Mouse (Mus musculus) megakaryocyte-erythroid progenitor cell, adult 5-6 weeks (primary cell): ENCODE data around the gene Pde5a. TPM values are rescaled to one million over a fixed set of nuclear protein-coding genes. Genes with fewer than 3 reads are reported as not detected.

Experiments used
- ATAC-seq: replicated peaks from 2 replicates; pipeline ENCODE4 v1.8.0; 2016; ENCODE audit warnings: mild to moderate bottlenecking, inconsistent platforms; ENCODE audit not compliant: severe bottlenecking, poor library complexity, low FRiP score, low TSS enrichment
- total RNA-seq, 2 experiments: library from RNA; stranded (forward) in 1 of 2; stranded (reverse) in 1 of 2; fragments of 200-1000, 215-1000 nt in 1 of 2; fragments of >200 nt in 1 of 2; fragmentation: Nextera tagmentation in 1 of 2; gene quantifications; 2 replicates each; pipeline ENCODE4 v1.2.3; 2014 to 2017

The Pde5a gene
- total RNA-seq, 2 experiments from 2014 or later, result 3.4 to 4.5 TPM

DNA sequence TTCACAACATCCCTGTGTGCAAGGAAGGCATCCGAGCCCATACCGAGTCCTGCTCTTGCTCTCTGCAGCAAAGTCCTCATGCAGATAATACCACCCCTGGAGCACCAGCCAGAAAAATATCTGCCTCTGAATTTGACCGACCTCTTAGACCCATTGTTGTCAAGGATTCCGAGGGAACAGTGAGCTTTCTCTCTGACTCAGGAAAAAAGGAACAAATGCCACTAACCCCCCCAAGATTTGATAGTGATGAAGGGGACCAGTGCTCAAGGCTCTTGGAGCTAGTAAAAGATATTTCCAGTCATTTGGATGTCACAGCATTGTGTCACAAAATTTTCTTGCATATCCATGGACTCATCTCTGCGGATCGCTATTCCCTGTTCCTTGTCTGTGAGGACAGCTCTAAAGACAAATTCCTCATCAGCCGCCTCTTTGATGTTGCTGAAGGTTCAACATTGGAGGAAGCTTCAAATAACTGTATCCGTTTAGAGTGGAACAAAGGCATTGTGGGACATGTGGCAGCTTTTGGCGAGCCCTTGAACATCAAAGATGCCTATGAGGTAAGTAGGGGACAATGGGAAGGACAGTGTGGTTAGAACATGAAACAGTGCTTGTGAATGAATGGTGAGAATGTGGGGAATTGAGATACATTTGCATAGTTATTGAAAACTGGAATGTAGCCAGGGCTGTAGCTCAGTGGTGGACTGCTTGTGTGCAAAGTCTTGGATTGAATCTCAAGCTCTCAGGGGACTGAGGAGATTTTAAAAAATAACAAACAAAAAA, 19.4 kb downstream of the Pde5a start:
- ATAC-seq, result no peak

DNA sequence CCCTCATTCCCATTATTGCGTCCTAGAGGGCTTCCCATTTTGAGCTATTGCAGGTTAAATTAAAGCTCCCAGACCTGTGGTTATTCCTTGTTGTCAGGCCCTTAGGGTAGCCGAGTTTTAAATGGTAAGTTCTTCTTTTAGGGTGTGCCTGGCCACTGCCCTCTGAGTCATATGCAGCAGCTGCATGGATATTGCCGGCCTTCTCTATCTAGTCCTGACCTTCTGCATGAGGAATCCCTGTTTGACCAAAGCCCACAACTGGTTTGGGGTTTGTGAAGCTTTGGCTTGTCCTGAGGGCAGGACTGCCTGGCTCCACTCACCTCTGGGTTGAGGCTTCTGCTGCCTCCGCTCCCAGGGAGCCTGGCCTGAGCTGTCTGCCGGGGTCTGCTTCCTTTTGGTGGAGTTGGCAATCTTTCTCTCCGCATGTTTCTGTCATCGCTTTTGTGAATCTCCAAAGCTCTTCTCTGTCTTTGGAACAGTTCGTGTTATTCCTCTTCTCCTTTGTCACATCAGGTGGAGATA, 34.6 kb downstream of the Pde5a start:
- 0 out of 2 replicates have a peak, but pooled peaks have one; percentile 35 for ATAC-seq

DNA sequence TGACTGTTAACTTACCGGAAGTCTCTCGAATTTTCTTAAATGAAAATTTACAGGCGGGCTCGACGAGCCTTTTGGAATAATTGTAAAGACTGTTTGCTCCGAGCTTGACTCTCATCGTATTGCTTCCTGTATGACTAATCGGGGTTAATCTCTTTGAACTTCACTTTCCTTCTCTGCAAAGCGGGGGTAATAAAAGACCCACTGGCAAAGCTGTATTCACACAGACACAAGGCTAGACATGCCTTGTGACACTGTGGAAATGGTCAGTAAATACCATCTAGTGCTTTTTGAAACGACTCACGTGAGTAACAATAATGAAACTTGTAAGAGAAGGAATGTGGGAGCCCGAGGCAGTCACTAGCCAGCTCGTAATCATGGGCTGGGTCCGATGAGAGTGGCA, 35.0 kb downstream of the Pde5a start:
- ATAC-seq, result no peak

DNA sequence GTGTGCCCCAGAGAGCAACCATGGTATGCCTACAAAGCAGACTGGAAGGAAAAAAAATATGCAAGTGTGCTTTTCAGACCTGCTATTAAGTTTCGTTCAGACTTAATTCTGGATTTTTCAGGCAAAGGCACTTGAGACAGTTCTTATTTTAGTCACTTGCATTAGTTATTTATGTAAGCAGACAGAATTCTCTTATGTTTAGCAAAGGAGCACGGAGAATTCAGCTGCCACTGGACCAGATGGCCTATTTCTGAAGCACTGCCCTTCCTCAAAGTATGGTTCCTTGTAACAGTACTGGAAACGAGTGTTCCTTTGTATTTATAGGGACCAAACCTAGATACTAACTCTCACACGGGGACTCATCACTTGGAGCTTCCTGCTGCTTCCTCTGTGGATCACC, 38.2 kb downstream of the Pde5a start:
- ATAC-seq, result no peak

DNA sequence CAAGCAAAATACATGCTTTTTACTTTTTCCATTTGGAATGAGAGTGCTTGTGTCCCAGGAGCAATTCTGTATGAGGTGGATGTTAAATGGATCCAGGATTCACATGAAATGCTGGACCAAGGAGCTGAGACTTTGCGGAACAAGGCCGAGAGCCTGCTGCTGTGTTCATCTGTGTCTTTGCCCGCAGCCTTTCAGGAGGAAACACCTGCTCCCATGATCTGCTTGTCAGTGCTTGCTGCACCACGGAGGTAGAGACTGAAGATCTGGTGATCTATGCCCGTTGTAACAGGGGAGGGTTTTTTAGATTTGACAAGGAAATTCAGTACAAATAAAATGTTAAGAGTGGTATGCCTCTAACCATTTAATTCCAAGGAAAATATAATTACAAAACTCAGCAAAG, 39.1 kb downstream of the Pde5a start:
- no peak for ATAC-seq

DNA sequence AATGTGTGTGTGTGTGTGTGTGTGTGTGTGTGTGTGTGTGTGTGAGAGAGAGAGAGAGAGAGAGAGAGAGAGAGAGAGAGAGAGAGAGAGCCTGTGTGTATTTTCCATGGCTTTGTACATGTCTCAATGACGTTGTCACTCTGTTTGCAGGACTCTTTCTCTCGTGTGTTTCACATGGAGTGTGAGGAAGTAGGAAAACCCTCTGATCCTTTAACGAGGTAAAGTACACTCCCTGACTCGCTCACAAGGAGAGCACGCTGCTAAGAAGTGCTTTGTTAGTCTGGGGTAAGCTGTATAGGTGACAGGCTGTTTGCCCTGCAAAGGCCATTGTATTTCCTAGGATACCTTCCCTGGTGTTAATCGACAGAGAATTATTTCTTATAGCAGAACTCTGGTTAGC, 52.7 kb downstream of the Pde5a start:
- ATAC-seq, result no peak

DNA sequence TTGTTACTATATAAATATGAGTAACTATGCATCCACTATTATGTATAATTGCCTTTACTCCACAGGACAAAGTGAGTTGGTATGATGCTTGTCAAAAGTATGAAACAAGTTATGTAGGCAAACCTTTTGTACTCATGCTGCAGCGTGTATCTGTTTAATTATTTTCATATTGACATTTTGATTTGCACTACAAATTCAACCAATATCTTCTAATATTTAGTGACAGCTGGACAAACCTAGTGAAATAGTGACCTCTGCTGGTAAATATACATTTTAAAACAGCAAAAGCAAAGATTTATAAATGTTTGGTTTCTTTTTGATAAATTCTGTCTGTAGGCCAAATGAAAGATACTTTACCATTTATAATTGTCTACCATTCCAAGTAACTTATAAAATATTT, 55.5 kb downstream of the Pde5a start:
- no peak for ATAC-seq

DNA sequence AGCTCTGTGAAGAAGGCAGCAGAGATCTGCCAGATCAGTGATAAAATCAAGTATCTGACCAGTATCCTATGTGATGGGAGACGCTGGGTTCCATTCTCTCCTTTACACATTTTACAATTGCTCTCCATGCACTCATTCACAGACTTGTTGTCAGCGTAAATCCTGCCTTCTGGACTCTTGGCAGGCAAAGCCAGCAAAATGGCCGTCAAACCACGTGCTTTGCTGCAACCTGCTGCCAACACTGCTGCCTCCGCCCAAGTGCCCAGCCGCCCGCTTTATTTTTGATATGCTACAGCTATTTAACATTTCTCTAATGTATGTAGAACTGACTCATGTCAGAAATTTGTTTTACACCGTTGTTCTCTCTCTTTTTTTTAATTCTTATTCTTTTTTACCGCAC, 59.6 kb downstream of the Pde5a start:
- ATAC-seq, result no peak

DNA sequence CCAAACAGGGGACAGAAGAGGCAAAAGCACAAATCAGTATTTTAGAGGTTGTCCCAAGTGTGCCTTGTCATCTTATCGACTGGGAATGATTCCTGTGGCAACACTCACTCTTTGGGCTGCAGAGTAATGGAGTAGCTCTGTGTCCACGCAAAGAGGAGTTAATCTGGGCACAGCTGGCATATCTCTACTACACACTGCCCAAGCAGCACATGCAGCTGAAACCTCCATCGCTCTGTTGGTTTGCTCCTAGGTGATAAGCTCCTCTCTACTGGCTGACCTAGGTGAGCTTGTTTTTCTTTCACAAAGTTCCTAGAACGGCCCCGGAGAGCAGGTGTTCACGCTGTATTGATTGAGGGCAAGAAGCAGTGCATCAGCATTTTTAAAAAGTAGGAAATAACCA, 60.8 kb downstream of the Pde5a start:
- peak; percentile 95 for ATAC-seq

DNA sequence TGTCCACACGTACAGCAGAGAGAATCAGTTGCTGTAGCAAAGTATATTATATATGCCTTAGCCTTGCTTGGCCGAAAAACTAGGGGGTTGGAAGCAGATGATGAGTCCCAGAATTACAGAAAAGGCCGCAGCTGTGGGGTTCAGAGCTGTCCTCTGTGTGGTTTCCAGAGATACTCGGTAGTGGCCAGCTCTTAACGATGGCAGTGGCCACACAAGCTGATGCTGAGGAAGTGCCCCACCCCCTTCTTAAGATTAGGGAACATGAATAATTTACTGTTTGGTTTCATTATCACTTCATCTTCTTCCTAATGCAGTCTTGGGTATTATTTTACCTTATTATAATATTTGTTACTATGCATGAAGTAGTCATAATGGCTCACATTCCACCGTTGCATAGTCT, 71.3 kb downstream of the Pde5a start:
- 0 out of 2 replicates have a peak, but pooled peaks have one; percentile 26 for ATAC-seq

DNA sequence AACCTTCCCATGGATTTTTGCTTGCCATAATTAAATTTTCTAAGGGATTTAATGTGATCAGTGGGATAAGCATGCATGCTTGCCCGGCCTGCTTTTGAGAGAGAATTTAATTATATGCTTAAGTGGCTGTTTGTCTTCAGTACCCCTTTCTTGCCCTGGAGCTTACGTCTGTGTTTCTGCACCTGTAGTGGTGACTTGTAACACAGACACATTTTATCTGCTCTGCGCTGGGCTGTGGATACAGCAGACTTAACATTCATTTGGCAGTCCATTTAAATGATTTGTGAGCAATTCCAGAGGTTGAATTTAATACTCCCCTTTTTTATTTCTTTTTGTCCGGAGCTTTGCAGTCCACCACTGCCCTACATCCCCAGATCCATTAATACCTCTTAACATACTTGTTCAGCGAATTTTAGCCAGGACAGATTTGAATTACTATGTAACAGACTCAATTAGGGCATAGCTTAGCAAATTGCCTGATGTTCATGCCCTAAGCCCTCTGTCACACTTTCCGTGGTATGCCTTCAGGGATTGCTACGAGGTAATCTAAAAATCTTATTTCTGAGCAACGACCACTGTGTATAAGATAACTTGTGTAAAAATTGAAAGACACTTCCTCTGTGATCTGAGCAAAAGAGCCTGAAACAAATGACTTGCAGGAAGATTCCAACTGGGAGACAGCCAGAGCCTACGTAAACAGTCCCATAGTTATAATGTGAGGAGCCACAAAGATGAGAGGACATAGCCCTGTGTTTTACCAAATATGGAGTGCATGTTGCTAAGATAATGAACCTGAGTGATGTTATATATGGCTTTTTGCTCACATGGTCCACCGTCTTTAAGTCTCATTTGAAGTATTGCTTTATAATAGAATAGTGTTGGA, 72.0 kb downstream of the Pde5a start:
- ATAC-seq, result no peak

DNA sequence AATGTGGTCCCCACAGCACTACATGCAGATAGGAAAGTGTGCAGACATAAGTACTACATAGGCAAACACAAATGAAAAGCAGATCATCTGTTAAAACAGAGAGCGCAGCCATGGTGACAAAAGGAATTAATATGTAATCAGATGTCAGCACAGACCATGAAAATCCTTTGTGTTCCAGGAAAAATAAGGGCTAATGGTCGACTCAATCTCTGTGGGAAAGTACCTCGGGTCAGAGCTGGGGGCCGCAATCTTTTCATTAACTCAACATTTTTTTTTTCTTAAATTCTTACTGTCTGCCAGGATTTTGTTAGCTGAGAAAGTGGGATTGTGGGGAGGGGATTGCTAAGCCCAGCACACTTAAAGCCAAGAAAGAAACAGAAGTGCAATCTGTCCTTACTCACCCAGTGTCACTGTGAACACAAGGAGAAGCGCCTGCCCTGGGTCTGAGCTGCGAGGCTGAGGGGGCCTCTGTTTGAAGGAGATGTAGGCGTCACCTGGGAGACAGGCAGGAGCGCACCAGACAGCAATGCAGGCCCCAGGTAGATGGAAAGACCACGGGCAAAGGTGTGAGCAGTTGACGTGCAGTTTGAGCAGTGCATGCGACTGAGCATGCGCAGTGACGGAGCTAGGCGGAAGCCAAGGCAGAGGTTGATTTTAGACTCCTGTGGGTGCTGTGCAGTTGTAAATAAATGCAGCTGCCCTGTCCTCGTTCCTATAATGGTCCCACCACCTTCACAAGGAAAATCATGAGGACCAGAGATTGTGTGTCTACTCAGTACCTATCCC, 72.9 kb downstream of the Pde5a start:
- ATAC-seq, result no peak

DNA sequence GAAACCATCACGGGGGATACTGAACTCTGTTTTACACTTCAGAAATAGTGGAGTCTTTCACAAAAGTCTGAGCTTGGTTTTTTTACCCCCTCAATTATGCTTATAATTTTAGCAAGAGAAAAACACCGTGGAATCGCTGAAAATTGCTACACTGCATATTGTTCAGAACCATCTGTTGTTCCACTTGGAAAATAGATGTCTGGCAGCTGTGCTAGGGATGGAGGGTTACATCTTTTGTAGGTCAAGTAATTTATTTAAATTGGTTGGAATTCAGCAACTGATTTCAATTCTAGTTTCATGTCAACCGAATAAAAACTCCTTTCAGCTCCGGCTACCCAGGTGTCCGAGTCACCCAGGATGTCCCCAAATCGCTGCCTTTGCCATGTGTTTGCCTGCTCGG, 78.6 kb downstream of the Pde5a start:
- no peak for ATAC-seq

DNA sequence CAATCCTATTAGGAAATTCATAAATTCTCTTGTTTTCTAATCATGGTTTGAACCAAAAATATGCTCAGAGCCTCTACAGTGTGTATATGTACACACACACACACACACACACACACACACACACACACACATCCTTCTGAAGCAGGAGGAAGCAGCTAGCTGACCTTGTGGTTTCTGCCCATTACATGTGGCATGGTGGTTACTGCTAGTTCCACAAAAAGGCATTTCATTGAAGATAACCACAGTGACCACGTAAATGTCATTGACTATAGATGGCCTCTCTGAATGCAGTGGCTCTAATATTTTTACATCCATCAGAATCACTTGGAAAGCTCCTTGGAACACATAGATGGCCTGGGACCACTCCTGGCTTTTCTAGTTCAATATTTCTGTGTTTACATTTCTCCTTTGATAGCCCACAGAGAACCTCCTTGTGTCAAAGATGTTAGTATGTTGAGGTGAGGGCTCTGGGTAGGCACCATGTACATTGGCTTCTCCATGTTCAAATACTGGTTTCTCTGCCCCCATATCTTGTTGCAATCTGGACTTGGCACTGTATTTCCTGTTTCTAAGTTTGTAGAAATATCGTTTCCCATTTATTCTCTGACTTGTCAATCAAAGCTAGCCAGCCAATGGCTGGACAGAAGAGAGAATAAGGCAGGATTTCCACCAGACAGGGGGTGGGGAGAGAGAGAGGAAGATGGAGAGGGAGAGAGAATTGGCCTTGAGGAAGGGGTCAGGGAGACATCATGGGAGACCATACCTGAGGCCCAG, 81.5 kb downstream of the Pde5a start:
- no peak for ATAC-seq

DNA sequence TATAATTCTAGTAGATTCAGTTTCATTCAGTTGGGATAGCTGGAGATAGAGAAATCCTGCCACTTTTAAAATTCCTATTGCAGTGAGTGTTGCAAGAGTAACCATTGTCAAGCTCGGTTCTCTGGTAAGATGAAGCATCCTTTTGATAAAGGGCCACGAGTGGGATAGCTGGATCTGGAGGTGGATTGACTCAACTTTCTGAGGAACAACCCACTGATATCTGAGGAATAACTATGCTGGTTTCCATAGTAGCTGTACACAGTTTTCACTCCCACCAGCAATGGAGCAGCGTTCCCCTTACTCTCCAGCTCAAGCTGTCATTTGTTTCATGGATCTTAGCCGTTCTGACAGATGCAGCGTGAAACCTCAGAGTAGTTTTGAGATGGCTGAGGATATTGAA, 82.2 kb downstream of the Pde5a start:
- no peak for ATAC-seq

DNA sequence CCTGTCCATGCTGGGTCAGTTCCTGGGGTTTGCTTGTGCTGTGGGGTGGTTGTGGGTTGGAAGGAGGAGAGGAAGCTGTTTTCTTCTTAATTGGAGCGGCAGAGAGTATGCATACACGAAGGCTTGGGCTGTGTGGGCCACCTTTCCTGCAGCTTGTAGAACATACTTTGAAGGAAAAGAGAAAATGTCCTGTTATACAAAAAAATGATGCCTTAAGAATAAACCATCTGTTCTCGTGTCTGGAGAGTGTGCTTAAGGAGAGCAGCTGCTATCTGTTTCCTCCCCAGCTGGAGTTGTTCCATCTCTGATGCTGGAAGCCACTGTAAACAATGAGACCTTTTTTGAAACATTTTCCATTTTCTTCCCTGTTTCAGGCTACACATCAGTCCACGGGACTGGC, 85.8 kb downstream of the Pde5a start:
- no peak for ATAC-seq

DNA sequence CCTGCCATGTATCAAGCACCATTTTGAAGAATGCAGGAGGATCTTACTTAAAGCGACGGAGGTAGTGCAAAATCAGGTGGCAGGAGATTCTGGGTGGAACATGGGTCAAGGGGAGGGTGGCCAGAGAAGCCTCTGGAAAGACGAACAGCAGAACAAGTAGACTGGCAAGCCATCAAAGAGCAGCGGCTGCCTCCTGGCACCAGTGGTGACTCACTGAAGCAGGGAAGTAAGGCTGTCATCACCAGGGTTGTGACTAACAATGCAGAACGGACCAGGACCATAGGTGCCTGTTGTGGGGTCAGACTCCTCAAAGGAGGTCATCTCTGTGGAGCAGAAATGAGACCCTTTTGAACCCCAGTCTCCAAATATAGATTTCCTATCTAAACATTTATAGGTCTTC, 89.5 kb downstream of the Pde5a start:
- ATAC-seq, result no peak

DNA sequence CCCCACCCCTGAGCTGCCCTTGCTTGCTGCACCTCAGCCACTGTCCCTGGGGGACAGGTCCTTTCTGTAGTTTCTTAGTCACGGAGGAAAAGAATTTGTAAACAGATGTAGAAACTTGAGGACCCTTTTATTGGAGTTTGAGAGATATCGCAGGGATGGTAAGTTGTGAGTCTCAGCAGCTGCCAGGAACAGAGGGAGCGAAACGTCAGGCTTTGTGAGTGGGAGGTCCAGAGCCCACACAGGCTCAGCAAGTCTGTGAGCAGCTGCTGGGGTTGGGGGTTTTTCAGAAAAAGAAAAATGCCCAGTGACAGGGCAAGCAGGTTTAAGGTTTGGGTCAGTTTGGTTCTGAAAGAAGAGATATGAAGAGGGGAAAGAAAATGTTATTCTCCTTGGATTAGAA, 92.0 kb downstream of the Pde5a start:
- ATAC-seq, result no peak
